Mouse (Mus musculus) hindbrain, embryonic 15.5 days (tissue): Measurements from ENCODE around the gene Bbs7. TPM values are rescaled to one million over a fixed set of nuclear protein-coding genes. Genes with fewer than 3 reads are reported as not detected.

ENCODE experiments used
- ATAC-seq: fragments of 200-750 bp; cut with Nextera tagmentation; 2 replicates; pipeline ENCODE4 v1.8.0; 2017; ENCODE audit warnings: low read depth, moderate number of reproducible peaks, moderate TSS enrichment; ENCODE audit not compliant: low FRiP score
- H3K27ac ChIP-seq: fragments of 300-500 bp; sonication (generic); replicated peaks from 2 replicates; pipeline ENCODE4 v1.5.1; 2015; ENCODE audit warnings: mild to moderate bottlenecking, inconsistent platforms
- H3K27me3 ChIP-seq: fragments of 300-500 bp; sonication (generic); 2 replicates; pipeline ENCODE4 v1.6.1; 2015; ENCODE audit warnings: control low read depth, inconsistent platforms
- H3K36me3 ChIP-seq: fragments of 300-500 bp; sonication (generic); 2 replicates; pipeline ENCODE4 v1.6.1; 2015; ENCODE audit warnings: control low read depth, inconsistent platforms
- H3K4me1 ChIP-seq: fragments of 300-500 bp; sonication (generic); replicated peaks from 2 replicates; pipeline ENCODE4 v1.6.1; 2015; ENCODE audit warnings: control low read depth, inconsistent platforms
- H3K4me2 ChIP-seq: fragments of 300-500 bp; sonication (generic); 2 replicates; pipeline ENCODE4 v1.6.1; 2015; ENCODE audit warnings: moderate library complexity, mild to moderate bottlenecking, inconsistent platforms
- H3K4me3 ChIP-seq: fragments of 300-500 bp; sonication (generic); 2 replicates; pipeline ENCODE4 v1.5.1; 2015; ENCODE audit warnings: mild to moderate bottlenecking, inconsistent platforms
- H3K9ac ChIP-seq: fragments of 300-500 bp; sonication (generic); 2 replicates; pipeline ENCODE4 v1.6.1; 2015; ENCODE audit warnings: inconsistent platforms
- H3K9me3 ChIP-seq: fragments of 300-500 bp; sonication (generic); 2 replicates; pipeline ENCODE4 v1.6.1; 2016; ENCODE audit warnings: control low read depth, inconsistent platforms
- WGBS: fragments of 180-500 bp; shearing (Covaris S2); methylation state at CpG from one replicate; pipeline ENCODE4 v1.1.7; 2015; 5-methylcytosine and 5-hydroxymethylcytosine counted together
- polyA plus RNA-seq: library from polyadenylated mRNA; unstranded; fragments of >200 nt; fragmentation: Nextera tagmentation; extraction: Ambion mirVana; gene quantifications from 2 replicates; pipeline ENCODE4 v1.2.1, GENCODE M21; 2015

Bbs7 gene
- polyA plus RNA-seq, 1 experiment from 2014 or later: 23.2 TPM

DNA sequence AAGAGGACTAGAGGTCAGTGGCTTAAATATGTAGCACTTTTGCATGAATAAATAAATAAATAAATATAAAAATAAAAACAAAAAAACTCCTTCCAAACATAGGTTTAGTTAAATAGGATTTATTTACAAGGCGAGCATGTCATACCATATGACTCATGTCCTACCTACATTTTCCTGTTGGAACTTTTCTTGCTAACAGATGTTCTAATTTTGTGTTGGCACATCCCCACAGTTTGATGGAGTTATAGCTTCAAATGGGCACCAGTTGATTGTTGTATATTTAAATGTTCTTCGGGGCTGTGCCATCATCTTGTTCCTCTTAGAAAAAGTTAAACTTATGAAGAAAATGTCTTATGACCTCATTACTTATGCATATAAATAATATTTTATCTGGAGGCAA, 71.9 kb downstream of the Bbs7 start:
- no peak for ATAC-seq
- H3K4me3 ChIP-seq: no peak overlapping the region
- H3K4me1 ChIP-seq: no peaks in the 10 kb centered on the region
- H3K9me3 ChIP-seq: no peaks in the 10 kb centered on the region
- no peak overlapping the region for H3K9ac ChIP-seq
- WGBS: 92% methylated on average over 2 of the region's 2 CpGs
- no peak overlapping the region for H3K27ac ChIP-seq
- no peak overlapping the region for H3K4me2 ChIP-seq
- H3K36me3 ChIP-seq: no peaks in the 10 kb centered on the region
- H3K27me3 ChIP-seq: no peaks in the 10 kb centered on the region

DNA sequence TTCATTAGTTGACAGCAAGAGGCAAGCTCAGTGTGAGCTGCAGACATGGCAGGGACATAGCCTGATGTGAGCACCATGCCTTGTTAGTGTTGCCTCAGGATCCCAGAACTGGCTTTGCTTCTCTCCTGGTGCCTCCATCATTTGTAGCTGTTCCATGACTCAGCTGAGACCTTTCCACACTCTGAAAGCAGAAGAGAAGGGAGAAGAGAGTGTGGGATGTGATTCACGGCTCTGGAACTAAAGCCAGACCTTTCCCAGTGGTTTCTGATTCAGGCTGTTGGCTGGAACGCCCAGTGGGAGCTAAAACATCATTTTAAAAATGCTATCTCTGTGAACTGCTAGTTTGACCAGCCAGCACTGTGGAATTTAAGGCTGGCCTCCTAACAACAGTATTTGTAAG, 72.5 kb downstream of the Bbs7 start:
- 79% methylated on average over 2 of the region's 2 CpGs for WGBS
- Histone ChIP-seq H3K4me3 (no peak overlapping the region), H3K4me1 (no peaks in the 10 kb centered on the region), H3K27ac (no peak overlapping the region), H3K4me2 (no peak overlapping the region), H3K36me3 (no peaks in the 10 kb centered on the region), H3K27me3 (no peaks in the 10 kb centered on the region), H3K9ac (no peak overlapping the region), H3K9me3 (no peaks in the 10 kb centered on the region)
- no peak for ATAC-seq

DNA sequence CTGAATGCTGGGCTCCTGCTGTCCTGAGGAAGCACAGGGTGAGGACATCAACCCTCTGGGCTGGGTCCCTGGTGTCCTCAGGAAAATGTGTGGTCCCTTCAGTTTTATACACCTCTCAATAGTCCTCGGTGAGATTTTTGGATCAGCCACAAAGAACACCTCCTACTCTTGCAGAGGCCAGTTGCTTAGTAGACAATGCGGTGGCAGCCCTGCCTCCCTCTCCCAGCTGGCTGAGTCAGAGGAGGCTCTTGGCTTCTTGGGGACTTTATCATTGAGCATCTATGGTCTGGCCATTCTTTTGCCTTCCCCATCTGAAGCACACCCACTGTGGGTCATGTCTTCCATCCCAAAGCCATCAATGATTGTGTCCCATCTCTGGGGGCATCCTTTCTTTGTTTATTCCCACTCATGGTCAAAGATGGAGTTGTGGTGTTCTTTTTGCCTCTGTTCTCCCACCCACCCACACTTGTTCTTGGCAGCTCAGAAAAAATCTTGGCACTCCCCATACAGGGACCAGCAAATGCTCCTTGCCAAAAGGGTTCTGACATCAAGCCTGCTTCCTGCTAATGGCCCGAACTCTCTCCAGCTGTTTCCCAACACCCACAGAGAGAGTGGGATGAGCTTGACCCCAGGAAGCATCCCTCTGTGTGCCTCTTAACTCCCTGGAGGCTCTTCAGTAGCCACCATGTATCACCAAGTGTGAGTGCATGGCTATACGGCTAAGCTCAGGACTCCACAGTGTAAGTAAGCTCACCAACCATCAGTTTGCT, 75.4 kb downstream of the Bbs7 start:
- H3K4me2 ChIP-seq: no peak overlapping the region
- H3K36me3 ChIP-seq: no peaks in the 10 kb centered on the region
- H3K4me1 ChIP-seq: no peaks in the 10 kb centered on the region
- H3K27ac ChIP-seq: no peak overlapping the region
- H3K27me3 ChIP-seq: no peaks in the 10 kb centered on the region
- 86% methylated on average over 4 of the region's 4 CpGs for WGBS
- ATAC-seq: no peak
- H3K9me3 ChIP-seq: no peaks in the 10 kb centered on the region
- H3K4me3 ChIP-seq: no peak overlapping the region
- no peak overlapping the region for H3K9ac ChIP-seq

DNA sequence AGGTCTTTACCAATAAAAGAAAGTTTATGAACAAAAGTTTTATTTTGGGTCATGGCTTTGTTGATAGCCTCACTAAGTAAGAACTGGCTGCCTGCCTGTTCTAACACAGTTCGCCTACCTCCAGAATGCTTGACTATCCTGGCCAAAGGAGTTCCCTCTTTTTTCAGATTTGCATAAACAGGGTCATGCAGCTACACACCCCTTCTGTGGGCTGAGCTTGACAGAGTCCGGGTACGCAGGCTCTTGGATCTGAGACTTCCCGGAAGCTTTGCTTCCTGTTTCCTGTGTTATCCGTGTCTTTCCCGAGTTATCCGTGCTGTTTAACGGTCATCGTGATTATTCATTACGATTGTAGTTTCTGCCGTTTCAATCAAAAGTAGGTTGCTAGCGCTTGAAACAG, 77.2 kb downstream of the Bbs7 start:
- ATAC-seq: no peak
- 90% methylated on average over 12 of the region's 12 CpGs for WGBS
- H3K4me3 ChIP-seq: no peak overlapping the region

DNA sequence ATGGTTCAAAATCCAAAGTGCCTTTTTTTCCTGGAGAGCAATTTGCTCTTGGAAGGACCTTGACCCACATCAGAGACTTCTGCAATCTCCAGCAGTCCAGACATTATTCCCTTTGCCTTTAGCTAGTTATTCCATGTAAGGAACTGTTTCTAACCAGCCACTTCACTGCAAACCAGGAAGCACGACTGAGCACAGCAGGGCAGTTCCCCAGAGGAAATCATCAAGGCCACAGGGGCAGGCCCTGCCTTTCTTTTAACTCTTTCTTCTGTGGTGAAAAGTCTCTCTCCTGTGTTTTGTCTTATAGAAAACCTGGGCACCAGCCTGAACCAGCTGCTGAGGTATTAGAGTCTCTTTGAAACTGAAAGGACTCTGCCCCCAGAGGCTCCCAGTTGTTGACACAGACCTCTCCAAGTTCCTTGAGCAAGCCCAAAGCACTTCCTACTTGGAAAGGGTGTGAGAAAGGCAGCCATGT, 80.0 kb downstream of the Bbs7 start:
- 6% methylated on average over 1 of the region's 1 CpGs for WGBS
- Histone ChIP-seq H3K4me3 (no peak overlapping the region), H3K9me3 (no peaks in the 10 kb centered on the region), H3K4me1 (peaks cover 4% of the 10 kb centered on the region), H3K27me3 (no peaks in the 10 kb centered on the region), H3K27ac (no peak overlapping the region), H3K36me3 (no peaks in the 10 kb centered on the region), H3K4me2 (no peak overlapping the region), H3K9ac (no peak overlapping the region)
- ATAC-seq: no peak

More for the DNA sequence above, 77.2 kb downstream of the Bbs7 start:
- peaks cover 4% of the 10 kb centered on the region for H3K4me1 ChIP-seq
- H3K9me3 ChIP-seq: no peaks in the 10 kb centered on the region
- no peak overlapping the region for H3K4me2 ChIP-seq
- no peaks in the 10 kb centered on the region for H3K36me3 ChIP-seq
- no peak overlapping the region for H3K9ac ChIP-seq
- no peak overlapping the region for H3K27ac ChIP-seq
- H3K27me3 ChIP-seq: no peaks in the 10 kb centered on the region

DNA sequence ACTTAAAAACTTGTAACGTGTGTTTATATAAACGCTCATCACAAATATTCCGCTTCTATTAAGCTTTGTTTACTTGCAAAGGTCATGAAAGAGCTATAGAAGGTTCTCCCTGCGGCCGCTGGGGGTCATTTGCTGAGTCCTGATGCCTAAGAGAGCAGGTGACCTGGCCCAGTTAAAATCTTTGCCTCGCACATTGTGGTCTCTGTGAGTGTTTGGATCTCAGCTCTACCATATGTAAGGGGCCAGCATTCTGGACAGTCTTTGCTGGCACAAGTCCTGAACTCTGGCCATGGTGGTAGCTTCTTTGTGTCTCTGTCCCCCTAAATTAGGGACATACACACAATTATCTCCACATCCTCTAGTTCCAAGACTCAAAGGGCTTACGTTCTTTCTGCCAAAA, 80.5 kb downstream of the Bbs7 start:
- H3K36me3 ChIP-seq: no peaks in the 10 kb centered on the region
- H3K4me3 ChIP-seq: no peak overlapping the region
- H3K27me3 ChIP-seq: no peaks in the 10 kb centered on the region
- no peaks in the 10 kb centered on the region for H3K9me3 ChIP-seq
- H3K4me1 ChIP-seq: peaks cover 4% of the 10 kb centered on the region
- H3K27ac ChIP-seq: no peak overlapping the region
- no peak overlapping the region for H3K9ac ChIP-seq
- WGBS: 42% methylated on average over 7 of the region's 7 CpGs
- no peak overlapping the region for H3K4me2 ChIP-seq
- no peak for ATAC-seq

DNA sequence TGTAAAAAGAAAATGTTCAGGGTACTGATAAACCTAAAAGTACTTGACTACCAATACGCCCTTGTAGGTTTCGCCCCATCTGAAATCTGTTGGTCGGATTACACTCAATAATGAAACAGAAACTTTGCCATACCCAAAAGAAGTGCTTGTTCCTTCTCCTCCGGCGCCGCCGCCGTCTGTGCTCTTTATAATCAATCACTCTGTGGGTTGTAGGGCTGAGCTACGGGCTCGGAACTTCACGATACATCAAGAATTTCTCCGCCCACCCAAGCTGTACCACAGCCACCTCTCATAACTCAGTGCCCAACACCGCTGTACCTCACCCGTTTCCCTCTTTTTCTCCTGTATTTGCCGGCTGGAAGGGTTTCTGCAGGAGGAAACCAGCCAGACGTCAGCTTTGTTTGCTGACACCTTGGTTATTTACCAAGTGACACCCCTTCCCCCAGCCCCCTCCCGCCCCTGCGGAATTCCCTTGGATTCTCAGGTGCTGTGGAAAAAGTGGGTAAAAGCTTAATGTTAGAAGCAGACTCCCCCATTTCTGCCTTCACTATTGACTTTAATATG, 81.2 kb downstream of the Bbs7 start:
- Histone ChIP-seq H3K4me2 (peak overlapping the region; percentile 50), H3K27ac (no peak overlapping the region), H3K36me3 (no peaks in the 10 kb centered on the region), H3K4me1 (peaks cover 4% of the 10 kb centered on the region), H3K27me3 (no peaks in the 10 kb centered on the region), H3K9ac (no peak overlapping the region), H3K4me3 (peak overlapping the region; percentile 17), H3K9me3 (no peaks in the 10 kb centered on the region)
- WGBS: 13% methylated on average over 18 of the region's 18 CpGs
- no peak for ATAC-seq

DNA sequence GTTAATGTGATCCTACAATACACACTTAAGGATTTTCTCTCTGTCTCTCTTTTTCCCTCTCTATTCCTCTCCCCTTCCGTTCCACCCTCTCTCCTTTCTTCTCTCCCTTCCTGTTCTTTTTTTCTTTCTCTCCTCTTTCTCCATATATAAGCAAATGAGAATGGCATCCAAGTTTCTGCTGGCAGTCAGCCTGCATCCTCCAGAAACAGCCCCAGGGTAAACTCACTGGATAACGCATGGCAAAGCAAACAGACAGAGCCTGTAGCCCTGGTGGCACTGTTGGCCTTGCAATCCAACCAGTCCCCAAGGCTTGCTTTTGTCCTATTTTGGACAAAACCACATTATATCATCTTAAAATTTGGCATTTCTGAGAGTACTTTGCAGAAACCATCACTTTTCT, 82.0 kb downstream of the Bbs7 start:
- Histone ChIP-seq H3K27me3 (no peaks in the 10 kb centered on the region), H3K9me3 (no peaks in the 10 kb centered on the region), H3K9ac (no peak overlapping the region), H3K4me2 (no peak overlapping the region), H3K27ac (no peak overlapping the region), H3K4me3 (no peak overlapping the region), H3K36me3 (no peaks in the 10 kb centered on the region), H3K4me1 (peaks cover 4% of the 10 kb centered on the region)
- 32% methylated on average over 2 of the region's 2 CpGs for WGBS
- ATAC-seq: no peak

DNA sequence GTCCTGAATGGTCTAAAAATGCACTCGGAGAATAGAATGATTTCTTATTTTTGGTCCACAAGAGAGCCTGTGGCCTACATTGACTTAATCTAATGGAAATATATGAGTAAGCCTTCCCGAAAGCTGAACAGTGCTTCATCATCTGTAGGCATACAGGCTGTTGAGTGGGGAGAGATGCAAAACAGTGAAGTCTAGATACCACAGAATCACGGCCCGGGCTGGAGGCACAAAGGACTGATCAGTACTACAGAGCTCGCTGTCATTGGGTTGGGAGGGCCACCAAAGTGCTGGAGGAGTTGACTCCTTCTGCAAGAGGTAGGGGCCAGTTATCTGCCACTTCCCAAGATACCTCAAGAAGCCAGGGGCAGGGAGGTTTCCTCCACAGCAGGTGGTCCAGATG, 82.5 kb downstream of the Bbs7 start:
- Histone ChIP-seq H3K27ac (no peak overlapping the region), H3K9me3 (no peaks in the 10 kb centered on the region), H3K4me2 (no peak overlapping the region), H3K27me3 (no peaks in the 10 kb centered on the region), H3K9ac (no peak overlapping the region), H3K4me1 (peaks cover 4% of the 10 kb centered on the region), H3K36me3 (no peaks in the 10 kb centered on the region), H3K4me3 (no peak overlapping the region)
- 82% methylated on average over 5 of the region's 5 CpGs for WGBS
- ATAC-seq: no peak

DNA sequence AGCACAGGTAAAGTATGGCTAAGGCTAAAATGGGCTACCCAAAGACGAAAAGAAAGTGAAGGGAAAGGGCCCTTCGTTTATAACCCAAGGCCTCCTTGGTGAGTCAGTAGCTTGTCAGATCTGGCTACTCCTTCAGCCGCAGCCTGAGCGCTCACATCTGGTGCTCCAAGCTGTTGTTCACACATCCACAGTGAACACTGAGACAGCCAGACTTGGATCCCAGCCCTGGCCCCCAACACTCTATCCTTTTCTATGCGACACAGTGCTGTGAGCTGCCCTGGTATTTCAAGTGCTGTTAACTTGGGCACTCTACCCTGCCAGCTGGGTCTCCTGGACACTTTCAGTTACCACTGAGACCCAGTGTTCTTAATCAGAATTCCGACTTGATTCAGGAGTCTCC, 82.9 kb downstream of the Bbs7 start:
- no peak overlapping the region for H3K4me2 ChIP-seq
- no peak overlapping the region for H3K27ac ChIP-seq
- H3K4me1 ChIP-seq: peaks cover 4% of the 10 kb centered on the region
- H3K9me3 ChIP-seq: no peaks in the 10 kb centered on the region
- H3K36me3 ChIP-seq: no peaks in the 10 kb centered on the region
- WGBS: 87% methylated on average over 6 of the region's 6 CpGs
- H3K27me3 ChIP-seq: no peaks in the 10 kb centered on the region
- no peak for ATAC-seq
- no peak overlapping the region for H3K9ac ChIP-seq
- no peak overlapping the region for H3K4me3 ChIP-seq

DNA sequence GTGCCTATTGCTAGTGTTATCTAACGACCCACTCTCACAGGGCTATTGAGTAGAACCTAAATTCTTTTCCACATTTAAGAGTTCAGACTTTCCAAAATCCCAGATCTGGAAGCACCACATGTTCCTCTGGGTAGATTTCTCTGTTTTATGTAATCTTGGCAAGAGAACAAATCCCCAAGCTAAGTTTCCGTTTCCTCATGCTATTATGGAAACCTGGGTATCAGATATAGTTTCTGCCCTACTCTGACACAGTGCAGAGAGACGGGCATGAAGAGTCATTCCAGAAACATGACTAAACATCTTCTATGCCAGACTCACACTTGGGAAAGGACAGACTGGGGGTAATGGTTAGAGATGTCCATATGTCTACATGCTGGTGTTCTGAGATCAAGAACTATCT, 88.8 kb downstream of the Bbs7 start:
- Histone ChIP-seq H3K4me3 (no peak overlapping the region), H3K27me3 (peaks cover 15% of the 10 kb centered on the region), H3K9ac (no peak overlapping the region), H3K36me3 (no peaks in the 10 kb centered on the region), H3K9me3 (no peaks in the 10 kb centered on the region), H3K27ac (no peak overlapping the region), H3K4me2 (no peak overlapping the region), H3K4me1 (peaks cover 8% of the 10 kb centered on the region)
- ATAC-seq: no peak
- WGBS: 81% methylated on average over 3 of the region's 3 CpGs
